Comparison of ENCODE assay signal across 13 mouse cellular contexts in the genomic region with DNA sequence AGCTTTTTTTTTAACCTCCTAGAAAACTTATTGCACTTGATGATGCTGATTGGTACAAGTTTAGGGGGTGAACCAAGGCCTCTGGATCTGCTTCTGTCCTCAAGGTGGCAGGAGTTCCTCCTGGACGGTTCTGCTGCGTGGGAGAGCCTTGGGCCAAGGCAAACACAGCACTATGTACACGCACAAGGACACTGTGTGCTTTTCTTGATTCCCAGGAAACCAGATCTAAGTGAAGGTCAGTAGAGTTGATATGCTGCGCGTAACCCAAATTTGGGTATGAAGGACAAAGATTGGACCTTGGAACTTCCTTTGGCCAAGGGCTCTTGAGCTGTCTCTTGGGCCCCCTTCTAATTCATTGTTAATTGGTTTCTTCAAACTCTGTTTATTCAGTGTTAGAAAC. TPM values are rescaled to one million over a fixed set of nuclear protein-coding genes. Genes with fewer than 3 reads are reported as not detected.
A peak's percentile ranks its signal among the peaks of the same experiment; 100 is the strongest.
DNase-seq lines count a peak whose midpoint lies in the region; ATAC-seq and TF ChIP-seq lines count a peak whose summit lies in the region.
"Had no signal": no experiment of that assay in that cellular context is flagged by ENCODE, and none has a peak within 500 bp of the region (broad histone marks: within the 10 kb centered on the region; RNA-seq: fewer than 3 reads in every experiment).

No protein-coding gene starts in this region.

- no peak overlapping the region for H3K4me2 ChIP-seq in stomach, postnatal 0 days (replicated peaks; ENCODE audit: low read depth)
- no peak overlapping the region for H3K4me2 ChIP-seq in hindbrain, postnatal 0 days (ENCODE audit: low read depth, low read length)
- H3K4me2 ChIP-seq: liver, embryonic 15.5 days; neural tube, embryonic 15.5 days had no signal

- TF ChIP-seq CTCF in lung, adult 2 months (IDR thresholded peaks at IDR 0.05; ENCODE audit: insufficient read depth, low read length) = peak; percentile 55; the same call in 1 of the 2 replicates
- peak; percentile 64 for TF ChIP-seq CTCF in stomach, postnatal 0 days (IDR thresholded peaks at IDR 0.05; ENCODE audit: low read depth)
- TF ChIP-seq CTCF in hindbrain, postnatal 0 days (IDR thresholded peaks at IDR 0.05; ENCODE audit: low read depth) = no peak

- H3K4me1 ChIP-seq in lung, adult 2 months (ENCODE audit: control insufficient read depth, insufficient read depth, low read length) = peaks cover 5% of the 10 kb centered on the region
- H3K4me1 ChIP-seq in stomach, postnatal 0 days (replicated peaks; ENCODE audit: control insufficient read depth, insufficient read depth) = no peaks in the 10 kb centered on the region
- H3K4me1 ChIP-seq in hindbrain, postnatal 0 days (ENCODE audit: insufficient read depth, low read length) = no peaks in the 10 kb centered on the region

- no peaks in the 10 kb centered on the region for H3K9me3 ChIP-seq in stomach, postnatal 0 days (ENCODE audit: control insufficient read depth, low read length)
- H3K9me3 ChIP-seq in hindbrain, postnatal 0 days (ENCODE audit: low read length) = no peaks in the 10 kb centered on the region
- H3K9me3 ChIP-seq: embryonic facial prominence, embryonic 10.5 days; liver, embryonic 15.5 days; neural tube, embryonic 15.5 days had no signal

- H3K4me3 ChIP-seq in lung, adult 2 months (replicated peaks; ENCODE audit: extremely low read depth, low read depth, low read length) = no peak overlapping the region
- H3K4me3 ChIP-seq in stomach, postnatal 0 days (ENCODE audit: low read depth, low read length) = no peak overlapping the region
- H3K4me3 ChIP-seq in hindbrain, postnatal 0 days (ENCODE audit: low read length) = no peak overlapping the region
- H3K4me3 ChIP-seq: embryonic facial prominence, embryonic 10.5 days; liver, embryonic 15.5 days; neural tube, embryonic 15.5 days had no signal

- H3K36me3 ChIP-seq in stomach, postnatal 0 days (ENCODE audit: control insufficient read depth, insufficient read depth, low read length) = no peaks in the 10 kb centered on the region
- no peaks in the 10 kb centered on the region for H3K36me3 ChIP-seq in hindbrain, postnatal 0 days (ENCODE audit: insufficient read depth, low read length)
- H3K36me3 ChIP-seq: embryonic facial prominence, embryonic 10.5 days; liver, embryonic 15.5 days; neural tube, embryonic 15.5 days had no signal

- no peak for TF ChIP-seq POLR2A in lung, adult 2 months (IDR thresholded peaks at IDR 0.05; ENCODE audit: borderline replicate concordance, extremely low read depth, low read depth, low read length)

- WGBS in lung, adult 2 months = 70% methylated on average over 5 of the region's 5 CpGs
- 71% methylated on average over 5 of the region's 5 CpGs for WGBS in stomach, postnatal 0 days
- WGBS in hindbrain, postnatal 0 days = 92% methylated on average over 5 of the region's 5 CpGs

- ATAC-seq in stomach, postnatal 0 days (ENCODE audit: low FRiP score, low TSS enrichment) = peak; percentile 79
- ATAC-seq in hindbrain, postnatal 0 days = no peak

- no peak for TF ChIP-seq EP300 in stomach, postnatal 0 days (optimal IDR thresholded peaks at IDR 0.05)

- no peaks in the 10 kb centered on the region for H3K27me3 ChIP-seq in stomach, postnatal 0 days (ENCODE audit: control insufficient read depth, insufficient read depth, low read length)
- H3K27me3 ChIP-seq in hindbrain, postnatal 0 days (ENCODE audit: insufficient read depth, low read length) = no peaks in the 10 kb centered on the region
- H3K27me3 ChIP-seq: liver, embryonic 15.5 days; neural tube, embryonic 15.5 days had no signal

- no peak overlapping the region for H3K27ac ChIP-seq in stomach, postnatal 0 days (replicated peaks)
- H3K27ac ChIP-seq in hindbrain, postnatal 0 days = no peak overlapping the region
- H3K27ac ChIP-seq: embryonic facial prominence, embryonic 10.5 days; liver, embryonic 15.5 days; neural tube, embryonic 15.5 days had no signal

- peak; percentile 20 for DNase-seq in kidney, adult 11 months
- DNase-seq in kidney, postnatal 4 days = no peak
- no peak for DNase-seq in lung, adult 2 months
- no peak for DNase-seq in lung, postnatal 4 days
- DNase-seq in adrenal gland, postnatal 25 days = peak; percentile 23
- peak; percentile 33 for DNase-seq in stomach, postnatal 0 days (ENCODE audit: low spot score)
- DNase-seq in hindbrain, postnatal 0 days (ENCODE audit: low spot score) = no peak
- DNase-seq in layer of hippocampus, postnatal 14 days (ENCODE audit: low spot score in 2 of 2) = no peak
- DNase-seq: cerebellum, adult 9-11 months; right cerebral cortex, postnatal 14 days had no signal

- no peak overlapping the region for H3K9ac ChIP-seq in stomach, postnatal 0 days (ENCODE audit: low read length)
- H3K9ac ChIP-seq in hindbrain, postnatal 0 days (replicated peaks; ENCODE audit: low read length) = no peak overlapping the region
- H3K9ac ChIP-seq: liver, embryonic 15.5 days; neural tube, embryonic 15.5 days had no signal

RNA-seq across cellular contexts. Expression of a gene that starts 51.3 kb away (rescaled TPM):
- 101 and 222 TPM in 2 replicates for polyA plus RNA-seq in lung, adult 2 months (2012; rRNA removed)
- total RNA-seq in adrenal gland, postnatal 25 days (2021) = 29.3 and 33.2 TPM in 2 replicates
- polyA plus RNA-seq in stomach, postnatal 0 days (2015; fragmentation: Nextera tagmentation; extraction: Ambion mirVana) = 15.4 and 15.6 TPM in 2 replicates
- 38.4 and 47.2 TPM in 2 replicates for total RNA-seq in hindbrain, postnatal 0 days (2014; rRNA removed)
- polyA plus RNA-seq in hindbrain, postnatal 0 days (2015; fragmentation: Nextera tagmentation; extraction: Ambion mirVana) = 17.3 and 19.6 TPM in 2 replicates
- 10 to 100 TPM; 60.9 to 64.7 TPM for total RNA-seq in layer of hippocampus, postnatal 14 days (2021)

Comparison
In these comparisons a context has a peak if more than half of its experiments do, and no peak if none do; other contexts are left out.
1. DNase-seq: peak in kidney, adult 11 months (single experiment), adrenal gland, postnatal 25 days (single experiment) and stomach, postnatal 0 days (single experiment); none in kidney, postnatal 4 days (0 of 2), lung, adult 2 months (single experiment), lung, postnatal 4 days (0 of 2), hindbrain, postnatal 0 days (single experiment) and layer of hippocampus, postnatal 14 days (0 of 2).